Comparison of ENCODE assay signal across 9 mouse cellular contexts in genomic region chr8:123348237-123348843, GRCm38 (mm10). TPM values are rescaled to one million over a fixed set of nuclear protein-coding genes. Genes with fewer than 3 reads are reported as not detected.
DNase-seq lines count a peak whose midpoint lies in the region; ATAC-seq and TF ChIP-seq lines count a peak whose summit lies in the region.
"Had no signal": no experiment of that assay in that cellular context is flagged by ENCODE, and none has a peak within 500 bp of the region (broad histone marks: within the 10 kb centered on the region; RNA-seq: fewer than 3 reads in every experiment).

No protein-coding gene starts in this region.

- no peaks in the 10 kb centered on the region for H3K27me3 ChIP-seq in hindbrain, embryonic 16.5 days (replicated peaks; ENCODE audit: control insufficient read depth, insufficient read depth, low read length)
- H3K27me3 ChIP-seq in liver, embryonic 13.5 days = peaks cover 12% of the 10 kb centered on the region
- H3K27me3 ChIP-seq in cerebellum, adult 2 months (ENCODE audit: control insufficient read depth, insufficient read depth, low read length) = no peaks in the 10 kb centered on the region

- H3K9ac ChIP-seq in hindbrain, embryonic 16.5 days (ENCODE audit: low read depth, low read length) = no peak overlapping the region
- H3K9ac ChIP-seq in liver, embryonic 13.5 days = no peak overlapping the region

- no peaks in the 10 kb centered on the region; the same call in 1 of the 2 replicates for H3K4me1 ChIP-seq in hindbrain, embryonic 16.5 days (ENCODE audit: control insufficient read depth, insufficient read depth, low read depth, low read length)
- peaks cover 52% of the 10 kb centered on the region for H3K4me1 ChIP-seq in liver, embryonic 13.5 days (replicated peaks)
- no peaks in the 10 kb centered on the region; the same call in 1 of the 2 replicates for H3K4me1 ChIP-seq in cerebellum, adult 2 months (ENCODE audit: control insufficient read depth, insufficient read depth, low read length)

- H3K9me3 ChIP-seq in hindbrain, embryonic 16.5 days (ENCODE audit: control insufficient read depth, low read length) = no peaks in the 10 kb centered on the region
- H3K9me3 ChIP-seq in liver, embryonic 13.5 days (replicated peaks) = no peaks in the 10 kb centered on the region

- no peaks in the 10 kb centered on the region for H3K36me3 ChIP-seq in hindbrain, embryonic 16.5 days (ENCODE audit: control insufficient read depth, insufficient read depth, low read length)
- no peaks in the 10 kb centered on the region for H3K36me3 ChIP-seq in liver, embryonic 13.5 days

- peak; percentile 46 for DNase-seq in ovary, postnatal 10 days (ENCODE audit: low spot score)
- DNase-seq in ovary, adult 18-20 months (ENCODE audit: low spot score) = no peak
- peak; percentile 45 for DNase-seq in fibroblast of lung, adult 2 months (ENCODE audit: low read depth)
- DNase-seq in liver, embryonic 13.5 days = no peak
- no peak for DNase-seq in cerebellum, adult 8-10 months
- DNase-seq in cerebellum, adult 2 months = no peak
- DNase-seq in thymus, postnatal 14 days = no peak

- ATAC-seq in hindbrain, embryonic 16.5 days = peak; percentile 31; the same call in 1 of the 2 replicates
- ATAC-seq in liver, embryonic 13.5 days (ENCODE audit: low read depth) = no peak

- TF ChIP-seq CTCF in cerebellum, adult 2 months (IDR thresholded peaks at IDR 0.05; ENCODE audit: borderline replicate concordance, insufficient read depth, low read depth, low read length) = no peak

- no peak overlapping the region for H3K27ac ChIP-seq in hindbrain, embryonic 16.5 days (ENCODE audit: low read depth, low read length)
- peak overlapping the region; percentile 27; the same call in 1 of the 2 replicates for H3K27ac ChIP-seq in liver, embryonic 13.5 days
- H3K27ac ChIP-seq in cerebellum, adult 2 months (ENCODE audit: insufficient read depth, low read length) = no peak overlapping the region

- no peak overlapping the region for H3K4me3 ChIP-seq in hindbrain, embryonic 16.5 days (ENCODE audit: low read length)
- H3K4me3 ChIP-seq in liver, embryonic 13.5 days (replicated peaks) = no peak overlapping the region
- H3K4me3 ChIP-seq in cerebellum, adult 2 months (replicated peaks; ENCODE audit: insufficient read depth, low read depth, low read length) = no peak overlapping the region

- TF ChIP-seq POLR2A in cerebellum, adult 2 months (IDR thresholded peaks at IDR 0.05; ENCODE audit: borderline replicate concordance, insufficient read depth, low read length) = no peak

- no peak overlapping the region for H3K4me2 ChIP-seq in hindbrain, embryonic 16.5 days (ENCODE audit: low read length)
- H3K4me2 ChIP-seq in liver, embryonic 13.5 days = no peak overlapping the region

- WGBS in hindbrain, embryonic 16.5 days = 54% methylated on average over 9 of the region's 9 CpGs
- WGBS in liver, embryonic 13.5 days (ENCODE audit: insufficient replicate concordance) = 56% methylated on average over 9 of the region's 9 CpGs
- WGBS in cerebellum, adult 2 months = 44% methylated on average over 9 of the region's 9 CpGs

RNA-seq across cellular contexts. Expression of gene Spire2, which starts 15.8 kb away (rescaled TPM):
- polyA plus RNA-seq in hindbrain, embryonic 16.5 days (2015; fragmentation: Nextera tagmentation; extraction: Ambion mirVana) = 27.3 and 38.5 TPM in 2 replicates
- polyA plus RNA-seq in liver, embryonic 13.5 days (2015; fragmentation: Nextera tagmentation; extraction: Ambion mirVana) = 3.1 and 3.4 TPM in 2 replicates
- 33.0 and 36.4 TPM in 2 replicates for polyA plus RNA-seq in cerebellum, adult 2 months (2012; rRNA removed)

RNA-seq across cellular contexts. Expression of gene Tcf25, which starts 25.2 kb away (rescaled TPM):
- polyA plus RNA-seq in hindbrain, embryonic 16.5 days (2015; fragmentation: Nextera tagmentation; extraction: Ambion mirVana) = 396 and 405 TPM in 2 replicates
- polyA plus RNA-seq in liver, embryonic 13.5 days (2015; fragmentation: Nextera tagmentation; extraction: Ambion mirVana) = 63.6 and 73.7 TPM in 2 replicates
- 691 and 692 TPM in 2 replicates for polyA plus RNA-seq in cerebellum, adult 2 months (2012; rRNA removed)

RNA-seq across cellular contexts. Expression of gene Fanca, which starts 30.0 kb away (rescaled TPM):
- polyA plus RNA-seq in hindbrain, embryonic 16.5 days (2015; fragmentation: Nextera tagmentation; extraction: Ambion mirVana) = 5.7 and 7.8 TPM in 2 replicates
- polyA plus RNA-seq in liver, embryonic 13.5 days (2015; fragmentation: Nextera tagmentation; extraction: Ambion mirVana) = 18.3 and 21.3 TPM in 2 replicates
- polyA plus RNA-seq in cerebellum, adult 2 months (2012; rRNA removed) = 3.9 and 4.5 TPM in 2 replicates

RNA-seq across cellular contexts. Expression of gene Mc1r, which starts 58.6 kb away (rescaled TPM):
- 0.05 and 0.10 TPM in 2 replicates for polyA plus RNA-seq in hindbrain, embryonic 16.5 days (2015; fragmentation: Nextera tagmentation; extraction: Ambion mirVana)
- not detected in 2 replicates for polyA plus RNA-seq in liver, embryonic 13.5 days (2015; fragmentation: Nextera tagmentation; extraction: Ambion mirVana)
- polyA plus RNA-seq in cerebellum, adult 2 months (2012; rRNA removed) = 0.05 and 0.06 TPM in 2 replicates
- polyA plus RNA-seq: gonadal fat pad, adult 2 months had no signal

Comparison
In these comparisons a context has a peak if more than half of its experiments do, and no peak if none do; other contexts are left out.
1. DNase-seq: peak in ovary, postnatal 10 days (single experiment) and fibroblast of lung, adult 2 months (single experiment); none in ovary, adult 18-20 months (single experiment), liver, embryonic 13.5 days (single experiment), cerebellum, adult 8-10 months (single experiment), cerebellum, adult 2 months (0 of 2) and thymus, postnatal 14 days (single experiment).